Mouse (Mus musculus): ENCODE data around the gene Gpkow.
A peak's percentile ranks its signal among the peaks of the same experiment; 100 is the strongest.

The Gpkow gene

DNA sequence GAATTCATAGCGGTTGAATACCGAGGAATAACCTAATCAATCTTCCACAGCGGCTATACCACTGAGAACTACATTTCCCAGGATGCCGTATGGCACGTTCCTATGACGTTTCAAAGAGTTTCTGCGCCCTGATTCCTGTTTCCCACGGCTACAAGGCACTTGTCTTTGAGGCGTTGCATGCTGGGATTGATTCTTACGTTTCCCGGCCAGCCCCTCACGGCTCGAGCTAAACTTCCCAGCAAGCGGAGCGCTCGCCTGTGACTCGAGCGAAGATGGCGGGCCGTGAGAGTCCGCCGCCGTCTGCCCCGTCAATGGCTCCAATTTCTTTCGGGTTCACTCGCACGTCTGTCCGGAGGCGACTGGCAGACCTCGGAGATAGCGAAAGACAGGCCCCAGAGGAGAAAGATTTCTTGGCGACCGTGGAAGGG is at the start of gene Gpkow:
TSS of gene Gpkow (plus strand) at position 178 of the 428 bp plus-strand sequence.
- DNase-seq = peak; percentile 86

DNA sequence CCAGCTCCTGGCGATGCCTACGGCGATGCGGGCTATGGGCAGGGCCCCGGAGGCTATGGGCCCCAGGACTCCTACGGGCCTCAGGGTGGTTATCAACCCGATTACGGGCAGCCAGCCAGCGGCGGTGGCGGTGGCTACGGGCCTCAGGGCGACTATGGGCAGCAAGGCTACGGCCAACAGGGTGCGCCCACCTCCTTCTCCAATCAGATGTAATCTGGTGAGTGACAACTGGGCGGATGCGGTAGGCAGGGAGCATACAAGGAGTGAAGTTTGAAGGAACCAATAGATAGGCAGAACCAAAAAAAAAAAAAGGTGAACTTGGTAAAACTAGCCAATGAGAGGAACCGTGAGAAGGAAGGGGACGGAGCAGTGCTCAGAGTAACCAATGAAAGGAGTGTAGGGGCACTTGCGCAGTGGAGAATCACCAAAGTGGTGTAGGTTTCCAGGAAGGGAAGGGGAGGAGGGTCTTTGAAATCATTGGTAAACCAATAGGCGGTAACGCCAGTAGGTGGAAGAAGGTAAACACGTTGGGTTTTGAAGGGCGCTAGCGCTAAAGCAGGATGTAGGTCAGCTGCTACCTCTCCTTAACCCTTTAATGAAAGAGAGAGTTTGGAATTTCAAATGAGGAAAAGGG is 48.1 kb upstream of the Gpkow start:
- peak; percentile 89 for DNase-seq

GRCm38 (mm10) chrX:7657221-7657639 is 39.7 kb upstream of the Gpkow start, which contains the start of gene Prickle3:
Prickle3 (plus strand) TSS chrX:7657260.
- peak; percentile 70 for DNase-seq

GRCm38 (mm10) chrX:7658031-7658784 is 38.7 kb upstream of the Gpkow start:
- peak; percentile 80 for DNase-seq

- DNase-seq = peak; percentile 59
Measured at GRCm38 (mm10) chrX:7658785-7659589, 37.9 kb upstream of the Gpkow start.

DNA sequence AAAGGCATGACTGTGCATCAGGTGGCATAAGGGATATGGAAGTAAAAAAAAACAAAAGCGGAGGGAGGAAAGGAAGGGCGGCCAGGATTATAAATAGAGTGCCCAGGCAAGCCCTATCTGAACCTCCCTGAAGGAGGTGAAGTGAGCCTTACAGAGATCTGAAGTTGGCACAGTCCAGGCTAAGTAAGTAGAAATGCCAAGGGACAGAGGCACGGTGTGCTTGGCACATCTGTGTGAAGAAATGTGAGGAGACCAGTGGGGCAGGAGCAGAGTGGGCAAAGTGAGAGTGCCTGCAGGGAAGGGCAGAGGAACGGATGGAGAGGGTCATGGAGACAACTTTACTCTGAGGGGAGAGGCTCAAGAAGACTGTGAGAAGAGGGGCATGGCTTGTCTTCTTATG is 35.8 kb upstream of the Gpkow start:
- DNase-seq = no peak

DNA sequence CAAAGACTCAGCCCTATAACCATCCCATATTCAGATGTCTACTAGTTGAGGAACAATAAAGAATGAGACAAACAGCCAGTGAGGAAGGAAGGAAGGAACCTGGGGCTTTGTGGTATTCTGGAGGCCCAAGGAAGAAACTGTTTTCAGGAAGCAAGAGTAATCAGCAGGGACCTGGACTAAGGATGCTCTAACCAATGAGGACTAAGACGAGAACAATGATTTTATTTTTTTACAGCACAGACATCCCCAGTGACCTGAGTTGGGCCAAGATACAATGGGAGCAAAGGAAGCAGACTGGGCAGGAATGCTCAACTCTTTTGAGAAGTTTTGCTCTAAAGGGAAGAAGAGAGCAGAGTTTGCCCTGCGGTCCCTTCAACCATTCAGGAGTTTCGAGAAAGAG is 34.0 kb upstream of the Gpkow start:
- DNase-seq = no peak

GRCm38 (mm10) chrX:7664791-7665190 is 32.1 kb upstream of the Gpkow start:
- DNase-seq = no peak

- no peak for DNase-seq
Measured at GRCm38 (mm10) chrX:7665739-7666502, 31.0 kb upstream of the Gpkow start.

DNA sequence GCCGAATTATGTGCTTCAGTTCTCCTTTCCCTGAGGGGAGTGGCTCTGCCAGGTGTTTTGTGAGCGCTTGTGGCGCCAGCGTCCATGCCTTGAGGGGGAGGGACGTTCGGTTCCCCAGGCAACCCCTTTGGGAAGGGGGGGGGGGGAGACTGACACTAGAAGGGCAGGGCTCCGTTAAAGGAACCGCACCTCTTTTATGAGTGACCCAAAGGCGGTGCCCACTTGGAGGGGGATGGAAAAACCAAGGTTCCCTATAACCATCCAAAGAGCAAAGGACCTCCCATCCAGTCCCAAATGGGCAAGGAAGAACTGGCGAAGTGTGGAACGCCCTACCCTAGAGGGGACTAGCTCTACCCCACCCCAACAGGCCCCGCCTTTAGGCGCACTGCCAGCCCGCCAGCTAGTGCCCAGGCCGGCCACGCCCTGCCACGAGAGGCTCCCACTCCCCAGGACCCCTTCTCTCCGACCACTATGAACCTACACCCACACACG is 26.5 kb upstream of the Gpkow start:
- peak; percentile 79 for DNase-seq

GRCm38 (mm10) chrX:7670921-7671623 is 25.9 kb upstream of the Gpkow start, which contains the start of gene Plp2:
Plp2 (minus strand) TSS chrX:7671390.
- DNase-seq = peak; percentile 59

DNA sequence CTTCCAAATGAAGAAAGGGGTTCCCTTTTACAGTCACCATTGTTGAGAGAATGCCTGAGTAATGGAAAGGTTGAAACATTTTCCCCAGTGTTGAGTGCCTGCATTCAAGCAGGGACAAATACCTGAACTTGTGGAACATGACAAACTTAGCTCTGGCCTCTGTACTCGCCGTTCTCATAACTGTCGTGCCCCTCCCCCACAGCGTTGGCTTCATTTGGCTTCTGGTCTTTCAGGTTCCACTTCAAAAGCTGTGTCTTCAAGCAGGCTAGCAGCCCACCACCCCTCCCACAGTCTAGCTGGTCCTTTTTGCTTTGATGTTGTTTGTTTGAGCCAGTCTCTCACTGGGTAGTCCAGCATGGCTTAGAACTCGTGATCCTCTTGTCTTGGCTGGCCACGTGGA is 24.2 kb upstream of the Gpkow start:
- DNase-seq = peak; percentile 27

DNA sequence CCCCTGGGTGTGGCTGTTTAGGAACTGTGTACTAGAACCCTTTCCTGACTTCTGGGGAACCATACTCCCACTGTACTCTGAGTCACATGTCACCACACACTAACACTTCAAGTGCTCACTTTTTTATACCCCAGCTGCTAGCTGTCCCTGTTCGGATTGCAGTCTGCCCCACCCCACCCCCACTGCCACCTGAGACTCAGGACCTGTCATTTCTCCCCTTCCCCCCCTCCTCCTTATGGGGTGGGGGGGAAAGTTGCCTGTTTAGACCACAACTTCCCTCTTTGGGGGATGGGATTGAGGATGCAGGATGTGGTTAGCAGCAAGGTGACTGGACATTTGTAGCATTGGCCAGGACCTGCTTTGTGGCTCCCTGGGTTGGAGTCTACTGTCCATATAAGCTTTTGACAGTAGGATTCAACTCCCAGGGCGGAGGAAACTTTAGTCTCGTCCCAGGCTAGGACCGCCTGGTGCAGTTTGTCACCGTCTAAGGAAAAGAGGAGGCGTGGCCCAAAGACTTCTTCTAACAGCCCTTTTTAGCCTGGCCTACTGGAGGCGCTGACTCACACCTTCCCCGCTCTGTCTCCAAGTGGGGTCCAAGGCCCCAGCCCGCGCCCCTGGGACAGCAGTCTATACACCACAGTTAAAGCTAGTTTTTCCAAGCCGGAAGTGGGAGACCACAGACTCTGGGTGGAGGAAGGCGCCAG is 23.2 kb upstream of the Gpkow start:
- DNase-seq = peak; percentile 49

GRCm38 (mm10) chrX:7674284-7675000 is 22.5 kb upstream of the Gpkow start:
- DNase-seq = peak; percentile 50

DNA sequence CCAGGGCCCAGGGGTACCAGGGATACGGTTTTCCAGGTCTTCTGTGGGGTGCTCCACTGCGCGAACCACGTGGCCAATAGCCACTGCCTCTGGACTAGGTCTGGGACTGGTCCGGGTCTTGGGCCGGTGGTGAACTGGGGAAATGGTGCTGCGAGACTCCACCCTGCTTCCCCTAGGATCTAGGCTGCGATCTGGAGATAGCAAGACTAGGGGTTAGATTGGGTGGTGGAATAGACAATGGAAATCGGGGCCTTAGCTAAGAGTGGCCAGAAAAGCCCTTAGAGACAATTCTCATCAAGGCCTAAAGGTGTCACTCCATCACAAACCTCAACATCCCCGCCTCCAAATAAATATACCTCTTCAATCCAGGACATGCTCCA is 21.9 kb upstream of the Gpkow start:
- DNase-seq = no peak

- DNase-seq = no peak
Measured at GRCm38 (mm10) chrX:7678986-7679385, 17.9 kb upstream of the Gpkow start.

- DNase-seq = peak; percentile 95
Measured at GRCm38 (mm10) chrX:7679405-7680056, 17.4 kb upstream of the Gpkow start.

DNA sequence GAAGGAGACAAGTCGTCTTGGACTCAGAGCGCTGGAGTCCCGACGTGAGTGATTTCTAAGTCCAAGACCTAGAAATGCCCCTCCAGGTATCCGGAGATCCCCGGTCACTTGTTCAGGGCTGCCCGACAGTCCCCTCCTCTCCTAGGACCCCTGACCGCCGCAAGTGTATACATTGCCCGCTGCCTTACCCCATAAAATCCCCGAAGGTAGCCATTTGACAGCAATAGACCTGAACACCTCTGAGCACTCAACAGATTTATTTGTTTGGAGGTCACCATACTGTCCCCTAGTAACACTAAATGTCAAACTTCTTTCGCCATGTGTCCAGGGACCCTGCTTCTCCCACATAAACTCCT is 16.9 kb upstream of the Gpkow start:
- no peak for DNase-seq

DNA sequence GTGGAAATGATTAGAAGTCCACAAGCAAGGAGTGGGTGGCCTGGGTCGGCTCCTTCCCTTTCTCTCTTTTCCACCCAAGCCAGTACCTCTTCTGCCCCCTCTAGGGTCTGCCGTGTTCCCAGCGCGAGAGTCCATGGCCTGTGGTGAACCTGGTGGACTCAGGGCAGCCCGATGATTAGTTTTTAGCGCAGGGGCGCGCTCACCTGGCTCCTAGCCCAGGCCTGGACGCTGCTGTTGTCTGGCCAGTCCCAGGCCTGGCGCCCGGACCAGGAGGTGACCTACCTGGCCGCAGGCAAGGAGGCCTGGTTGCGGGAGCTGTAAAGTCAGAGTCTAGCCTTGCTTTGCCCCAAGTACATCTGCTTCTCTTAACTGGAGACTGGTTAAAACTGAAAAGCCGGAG is 16.1 kb upstream of the Gpkow start, which contains the start of gene Magix:
TSS of gene Magix (minus strand) at position 388 of the 400 bp plus-strand sequence.
- DNase-seq = peak; percentile 52

DNA sequence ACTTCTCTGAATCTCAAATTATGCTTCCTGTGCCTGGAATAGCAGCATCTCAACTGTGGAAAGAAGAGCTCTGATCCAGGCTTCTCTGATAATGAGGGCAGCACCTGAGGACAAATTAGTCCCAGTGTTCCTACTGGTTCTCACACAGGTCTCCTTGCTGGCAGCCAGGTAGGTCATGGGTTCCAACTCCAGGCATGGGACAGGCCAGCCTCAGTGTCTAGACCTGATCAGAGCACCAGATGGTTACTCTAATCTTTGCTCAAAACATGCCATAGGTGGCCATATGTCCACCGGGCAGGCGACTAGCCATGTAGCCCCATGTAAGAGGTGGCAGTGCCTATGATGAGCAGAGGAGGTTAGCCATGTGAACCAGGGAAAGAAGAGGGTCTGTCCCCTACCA is 8.6 kb upstream of the Gpkow start:
- no peak for DNase-seq

Measured in kidney, postnatal 10 days (tissue).